Mouse (Mus musculus): ENCODE measurements around the gene Chchd6. TPM values are rescaled to one million over a fixed set of nuclear protein-coding genes. Genes with fewer than 3 reads are reported as not detected.

Chchd6 gene
- polyA plus RNA-seq, 1 experiment, result 9.1 TPM

GRCm38 (mm10) chr6:89361418-89362280 is 233.8 kb downstream of the Chchd6 start:
- Histone ChIP-seq H3K27ac (ENCODE audit: insufficient read depth, low read depth, low read length) (no peak overlapping the region), H3K27me3 (ENCODE audit: control insufficient read depth, insufficient read depth, low read length) (0 out of 2 replicates have a peak, but pooled peaks cover 5% of the 10 kb centered on the region), H3K4me3 (ENCODE audit: low read depth, low read length) (peak overlapping the region; percentile 90), H3K4me1 (ENCODE audit: control insufficient read depth, insufficient read depth, insufficient read length, low read length) (peaks cover 16% of the 10 kb centered on the region), H3K36me3 (ENCODE audit: control insufficient read depth, insufficient read depth, low read length) (no peaks in the 10 kb centered on the region)
- TF ChIP-seq CTCF (IDR thresholded peaks at IDR 0.05; ENCODE audit: extremely low read depth, insufficient read length, insufficient replicate concordance, low read depth, low read length), result no peak
- TF ChIP-seq POLR2A (IDR thresholded peaks at IDR 0.05; ENCODE audit: low read depth, low read length), result no peak
- WGBS, result under 1% methylated on average over 79 of the region's 80 CpGs

GRCm38 (mm10) chr6:89360709-89361417 is 234.6 kb downstream of the Chchd6 start:
- no peaks in the 10 kb centered on the region for H3K36me3 ChIP-seq (ENCODE audit: control insufficient read depth, insufficient read depth, low read length)
- H3K4me3 ChIP-seq (ENCODE audit: low read depth, low read length), result peak overlapping the region; percentile 90
- H3K4me1 ChIP-seq (ENCODE audit: control insufficient read depth, insufficient read depth, insufficient read length, low read length), result peaks cover 16% of the 10 kb centered on the region
- no peak for TF ChIP-seq POLR2A (IDR thresholded peaks at IDR 0.05; ENCODE audit: low read depth, low read length)
- TF ChIP-seq CTCF (IDR thresholded peaks at IDR 0.05; ENCODE audit: extremely low read depth, insufficient read length, insufficient replicate concordance, low read depth, low read length), result no peak
- H3K27me3 ChIP-seq (ENCODE audit: control insufficient read depth, insufficient read depth, low read length), result 0 out of 2 replicates have a peak, but pooled peaks cover 5% of the 10 kb centered on the region
- no peak overlapping the region for H3K27ac ChIP-seq (ENCODE audit: insufficient read depth, low read depth, low read length)
- WGBS, result 58% methylated on average over 8 of the region's 8 CpGs

- TF ChIP-seq CTCF (IDR thresholded peaks at IDR 0.05; ENCODE audit: extremely low read depth, insufficient read length, insufficient replicate concordance, low read depth, low read length), result no peak
- no peak for TF ChIP-seq POLR2A (IDR thresholded peaks at IDR 0.05; ENCODE audit: low read depth, low read length)
- H3K27me3 ChIP-seq (ENCODE audit: control insufficient read depth, insufficient read depth, low read length), result 0 out of 2 replicates have a peak, but pooled peaks cover 5% of the 10 kb centered on the region
- H3K4me1 ChIP-seq (ENCODE audit: control insufficient read depth, insufficient read depth, insufficient read length, low read length), result peaks cover 16% of the 10 kb centered on the region
- 58% methylated on average over 20 of the region's 20 CpGs for WGBS
- no peak overlapping the region for H3K27ac ChIP-seq (ENCODE audit: insufficient read depth, low read depth, low read length)
- H3K4me3 ChIP-seq (ENCODE audit: low read depth, low read length), result peak overlapping the region; percentile 90; the same call in 1 of the 2 replicates
- no peaks in the 10 kb centered on the region for H3K36me3 ChIP-seq (ENCODE audit: control insufficient read depth, insufficient read depth, low read length)
Measured at GRCm38 (mm10) chr6:89359771-89360708, 235.4 kb downstream of the Chchd6 start.

- H3K27ac ChIP-seq (ENCODE audit: insufficient read depth, low read depth, low read length), result no peak overlapping the region
- H3K36me3 ChIP-seq (ENCODE audit: control insufficient read depth, insufficient read depth, low read length), result no peaks in the 10 kb centered on the region; the same call in 1 of the 2 replicates
- H3K4me1 ChIP-seq (ENCODE audit: control insufficient read depth, insufficient read depth, insufficient read length, low read length), result peaks cover 16% of the 10 kb centered on the region
- H3K27me3 ChIP-seq (ENCODE audit: control insufficient read depth, insufficient read depth, low read length), result 0 out of 2 replicates have a peak, but pooled peaks cover 5% of the 10 kb centered on the region
- 42% methylated on average over 3 of the region's 3 CpGs for WGBS
- TF ChIP-seq POLR2A (IDR thresholded peaks at IDR 0.05; ENCODE audit: low read depth, low read length), result no peak
- TF ChIP-seq CTCF (IDR thresholded peaks at IDR 0.05; ENCODE audit: extremely low read depth, insufficient read length, insufficient replicate concordance, low read depth, low read length), result no peak
- H3K4me3 ChIP-seq (ENCODE audit: low read depth, low read length), result no peak overlapping the region
Measured at GRCm38 (mm10) chr6:89359192-89359591, 236.3 kb downstream of the Chchd6 start.

GRCm38 (mm10) chr6:89355661-89356060 is 239.8 kb downstream of the Chchd6 start:
- TF ChIP-seq POLR2A (IDR thresholded peaks at IDR 0.05; ENCODE audit: low read depth, low read length) (no peak), CTCF (IDR thresholded peaks at IDR 0.05; ENCODE audit: extremely low read depth, insufficient read length, insufficient replicate concordance, low read depth, low read length) (no peak)
- Histone ChIP-seq H3K4me3 (ENCODE audit: low read depth, low read length) (no peak overlapping the region), H3K27me3 (ENCODE audit: control insufficient read depth, insufficient read depth, low read length) (no peaks in the 10 kb centered on the region), H3K36me3 (ENCODE audit: control insufficient read depth, insufficient read depth, low read length) (peaks cover 3% of the 10 kb centered on the region), H3K4me1 (ENCODE audit: control insufficient read depth, insufficient read depth, insufficient read length, low read length) (peaks cover 5% of the 10 kb centered on the region; the same call in 1 of the 2 replicates), H3K27ac (ENCODE audit: insufficient read depth, low read depth, low read length) (no peak overlapping the region)
- WGBS, result 79% methylated on average over 7 of the region's 7 CpGs

GRCm38 (mm10) chr6:89354726-89355125 is 240.7 kb downstream of the Chchd6 start:
- Histone ChIP-seq H3K4me3 (ENCODE audit: low read depth, low read length) (no peak overlapping the region), H3K27me3 (ENCODE audit: control insufficient read depth, insufficient read depth, low read length) (no peaks in the 10 kb centered on the region), H3K27ac (ENCODE audit: insufficient read depth, low read depth, low read length) (no peak overlapping the region), H3K36me3 (ENCODE audit: control insufficient read depth, insufficient read depth, low read length) (peaks cover 3% of the 10 kb centered on the region), H3K4me1 (ENCODE audit: control insufficient read depth, insufficient read depth, insufficient read length, low read length) (no peaks in the 10 kb centered on the region)
- WGBS, result 83% methylated on average over 12 of the region's 12 CpGs
- TF ChIP-seq CTCF (IDR thresholded peaks at IDR 0.05; ENCODE audit: extremely low read depth, insufficient read length, insufficient replicate concordance, low read depth, low read length) (no peak), POLR2A (IDR thresholded peaks at IDR 0.05; ENCODE audit: low read depth, low read length) (no peak)
